Mouse (Mus musculus) liver, adult 2 months (tissue): Measurements from ENCODE around the gene Cuedc2. TPM values are rescaled to one million over a fixed set of nuclear protein-coding genes. Genes with fewer than 3 reads are reported as not detected.
A peak's percentile ranks its signal among the peaks of the same experiment; 100 is the strongest.

Experiments
- DNase-seq: peaks from one replicate; pipeline ENCODE4 v3.0.0-alpha.2; 2011; ENCODE audit warnings: low read depth, low spot score; ENCODE audit errors: extremely low read depth
- H3K27ac ChIP-seq: fragments of 200-500 bp; replicated peaks from 2 replicates; pipeline ENCODE4 v1.5.1; 2012; ENCODE audit warnings: low read depth, mild to moderate bottlenecking, control low read depth, inconsistent platforms, low read length; ENCODE audit not compliant: insufficient read depth
- H3K27me3 ChIP-seq: fragments of 200-500 bp; 2 replicates; pipeline ENCODE4 v1.6.1; 2012; ENCODE audit warnings: mild to moderate bottlenecking, moderate library complexity, low read length, inconsistent platforms; ENCODE audit not compliant: control insufficient read depth, insufficient read depth
- H3K36me3 ChIP-seq: fragments of 200-500 bp; 2 replicates; pipeline ENCODE4 v1.6.1; 2012; ENCODE audit warnings: low read length, inconsistent platforms; ENCODE audit not compliant: control insufficient read depth, insufficient read depth
- H3K4me1 ChIP-seq: fragments of 200-500 bp; 2 replicates; pipeline ENCODE4 v1.6.1; 2011; ENCODE audit warnings: low read length; ENCODE audit not compliant: control insufficient read depth, insufficient read depth
- H3K4me3 ChIP-seq: fragments of 200-500 bp; 2 replicates; pipeline ENCODE4 v1.5.1; 2011; ENCODE audit warnings: low read depth, mild to moderate bottlenecking, control low read depth, low read length, moderate library complexity; ENCODE audit not compliant: insufficient read depth
- H3K79me2 ChIP-seq: fragments of 200-500 bp; 2 replicates; pipeline ENCODE4 v1.6.1; 2012; ENCODE audit warnings: inconsistent platforms, mild to moderate bottlenecking, low read length, moderate library complexity; ENCODE audit not compliant: control insufficient read depth, insufficient read depth
- H3K9ac ChIP-seq: fragments of 200-500 bp; 2 replicates; pipeline ENCODE4 v1.6.1; 2012; ENCODE audit warnings: low read depth, mild to moderate bottlenecking, control low read depth, inconsistent platforms, low read length
- CTCF ChIP-seq: fragments of 200-500 bp; IDR thresholded peaks from 2 replicates; pipeline ENCODE4 v1.5.1; 2011; ENCODE audit warnings: low read depth, low read length, control low read depth
- POLR2A ChIP-seq: fragments of 200-500 bp; IDR thresholded peaks from 2 replicates; pipeline ENCODE4 v1.6.1; 2011; ENCODE audit warnings: low read length, control low read depth; ENCODE audit not compliant: insufficient read depth; ENCODE audit errors: extremely low read depth
- WGBS: fragments of 180-500 bp; shearing (Covaris S2); methylation state at CpG from one replicate; pipeline ENCODE4 v1.1.7; 2018; 5-methylcytosine and 5-hydroxymethylcytosine counted together
- polyA plus RNA-seq: library from polyadenylated mRNA; depleted of rRNA; stranded (reverse); fragments of >200 nt; gene quantifications from 2 replicates; pipeline ENCODE4 v1.2.3, GENCODE M21; 2012
- total RNA-seq: library from RNA; depleted of rRNA; stranded (reverse); fragments of >200 nt; gene quantifications from 2 replicates; pipeline ENCODE4 v1.2.3, GENCODE M21; 2014

The Cuedc2 gene
- total and polyA plus RNA-seq, 2 experiments, result 19.5 to 24.6 TPM

- Histone ChIP-seq H3K4me1 (peaks cover 4% of the 10 kb centered on the region; the same call in 1 of the 2 replicates), H3K36me3 (no peaks in the 10 kb centered on the region), H3K4me3 (peak overlapping the region; percentile 74), H3K79me2 (no peaks in the 10 kb centered on the region), H3K27ac (no peak overlapping the region), H3K27me3 (no peaks in the 10 kb centered on the region), H3K9ac (peak overlapping the region; percentile 80; the same call in 1 of the 2 replicates)
- no peak for TF ChIP-seq POLR2A
- no peak for TF ChIP-seq CTCF
- no peak for DNase-seq
- 23% methylated on average over 14 of the region's 14 CpGs for WGBS
Measured at GRCm38 (mm10) chr19:46347936-46348668, 9.6 kb upstream of the Cuedc2 start.

- peaks cover 4% of the 10 kb centered on the region; the same call in 1 of the 2 replicates for H3K4me1 ChIP-seq
- 100% methylated on average over 1 of the region's 1 CpGs for WGBS
Measured at GRCm38 (mm10) chr19:46347146-46347545, 8.6 kb upstream of the Cuedc2 start.

GRCm38 (mm10) chr19:46344710-46345419, 6.4 kb upstream of the Cuedc2 start:
- Histone ChIP-seq H3K4me3 (no peak overlapping the region), H3K9ac (no peak overlapping the region), H3K4me1 (peaks cover 4% of the 10 kb centered on the region; the same call in 1 of the 2 replicates), H3K79me2 (no peaks in the 10 kb centered on the region), H3K27me3 (no peaks in the 10 kb centered on the region), H3K36me3 (no peaks in the 10 kb centered on the region), H3K27ac (no peak overlapping the region)
- no peak for TF ChIP-seq CTCF
- no peak for TF ChIP-seq POLR2A
- 58% methylated on average over 7 of the region's 7 CpGs for WGBS
- no peak for DNase-seq

More at GRCm38 (mm10) chr19:46347146-46347545, 8.6 kb upstream of the Cuedc2 start:
- Histone ChIP-seq H3K79me2 (no peaks in the 10 kb centered on the region), H3K9ac (no peak overlapping the region), H3K27ac (no peak overlapping the region), H3K4me3 (no peak overlapping the region), H3K36me3 (no peaks in the 10 kb centered on the region), H3K27me3 (no peaks in the 10 kb centered on the region)
- TF ChIP-seq CTCF (no peak), POLR2A (no peak)
- no peak for DNase-seq

GRCm38 (mm10) chr19:46339287-46339971, 927 bp upstream of the Cuedc2 start:
- Histone ChIP-seq H3K27me3 (no peaks in the 10 kb centered on the region), H3K27ac (peak overlapping the region; percentile 7; the same call in 1 of the 2 replicates), H3K4me3 (no peak overlapping the region; the same call in 1 of the 2 replicates), H3K9ac (no peak overlapping the region), H3K79me2 (no peaks in the 10 kb centered on the region), H3K36me3 (no peaks in the 10 kb centered on the region), H3K4me1 (peaks cover 3% of the 10 kb centered on the region; the same call in 1 of the 2 replicates)
- TF ChIP-seq CTCF (no peak), POLR2A (no peak)
- DNase-seq, result peak; percentile 26
- WGBS, result 64% methylated on average over 7 of the region's 7 CpGs

DNA sequence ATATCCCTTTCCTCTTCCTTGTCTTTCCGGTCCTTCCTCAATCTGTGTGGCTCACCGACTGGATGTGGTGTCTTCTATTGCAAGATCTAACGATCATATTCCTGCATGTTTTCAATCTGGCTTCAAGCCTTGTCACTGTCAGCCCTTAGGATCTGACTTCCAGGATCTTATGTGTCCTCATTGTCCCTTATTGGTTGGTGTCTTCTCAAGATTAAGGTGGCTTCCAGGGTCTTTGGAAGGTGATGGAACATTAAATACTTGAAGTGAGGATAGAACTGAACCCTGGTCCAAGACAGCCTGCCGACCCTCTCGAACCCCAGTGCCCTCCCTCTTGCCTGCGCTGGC, 412 bp upstream of the Cuedc2 start:
- no peaks in the 10 kb centered on the region for H3K36me3 ChIP-seq
- no peak for DNase-seq
- 46% methylated on average over 6 of the region's 6 CpGs for WGBS
- peaks cover 3% of the 10 kb centered on the region; the same call in 1 of the 2 replicates for H3K4me1 ChIP-seq
- H3K27me3 ChIP-seq, result no peaks in the 10 kb centered on the region
- H3K79me2 ChIP-seq, result no peaks in the 10 kb centered on the region
- H3K9ac ChIP-seq, result peak overlapping the region; percentile 52
- H3K27ac ChIP-seq, result 0 out of 2 replicates have a peak overlapping the region, but pooled peaks have one; percentile 7
- TF ChIP-seq CTCF (no peak), POLR2A (no peak)
- H3K4me3 ChIP-seq, result peak overlapping the region; percentile 11; the same call in 1 of the 2 replicates
